Mouse (Mus musculus): ENCODE results near the gene Izumo1r.
A peak's percentile ranks its signal among the peaks of the same experiment; 100 is the strongest.

Gene Izumo1r

GRCm38 (mm10) chr9:14903581-14904378 lies at the start of gene Izumo1r:
Izumo1r (minus strand) TSS chr9:14903949.
- peak; percentile 33 for DNase-seq (ENCODE audit: low spot score)

GRCm38 (mm10) chr9:14951072-14951471 lies 47.3 kb upstream of the Izumo1r start:
- DNase-seq (ENCODE audit: low spot score): no peak

DNA sequence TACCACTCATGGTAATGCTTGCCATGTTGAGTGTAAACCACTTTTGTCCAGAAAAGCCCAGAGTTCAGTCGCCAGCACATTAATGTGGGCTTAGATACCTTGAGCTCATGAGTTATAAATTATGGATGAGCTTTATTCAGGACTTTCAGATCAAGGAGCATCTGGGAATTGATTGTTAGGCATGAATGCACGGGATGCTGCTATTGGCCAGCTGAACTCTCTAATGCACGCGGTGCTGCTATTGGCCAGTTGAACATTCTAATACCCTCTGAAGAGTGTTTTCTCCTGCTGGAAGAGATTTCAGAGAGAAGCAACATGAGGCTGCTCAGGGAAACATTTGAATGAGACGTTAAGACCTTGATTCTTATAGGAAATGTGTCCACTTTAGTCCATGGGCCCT lies 45.1 kb upstream of the Izumo1r start:
- DNase-seq (ENCODE audit: low spot score): no peak

DNA sequence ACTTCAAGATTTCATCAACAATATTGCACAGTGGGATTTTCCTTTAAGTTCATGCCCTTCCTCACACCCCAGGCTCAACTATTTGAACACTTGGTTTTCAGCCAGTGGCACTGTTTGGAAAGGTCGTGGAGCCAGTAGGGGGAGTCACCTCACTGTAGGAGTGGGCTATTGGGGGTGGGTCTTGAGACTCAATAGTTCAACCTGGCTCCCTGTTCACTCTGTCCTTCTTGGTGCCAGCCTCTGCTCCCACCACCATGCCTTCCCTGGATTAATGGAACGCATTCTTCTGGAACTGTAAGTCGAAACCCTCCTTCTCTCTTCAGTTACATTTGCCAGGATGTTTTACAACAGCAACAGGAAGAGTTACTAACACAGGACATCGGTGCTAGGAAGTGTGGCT lies 42.9 kb upstream of the Izumo1r start:
- no peak for DNase-seq (ENCODE audit: low spot score)

- DNase-seq (ENCODE audit: low spot score): no peak
Measured at GRCm38 (mm10) chr9:14945919-14946318, 42.2 kb upstream of the Izumo1r start.

DNA sequence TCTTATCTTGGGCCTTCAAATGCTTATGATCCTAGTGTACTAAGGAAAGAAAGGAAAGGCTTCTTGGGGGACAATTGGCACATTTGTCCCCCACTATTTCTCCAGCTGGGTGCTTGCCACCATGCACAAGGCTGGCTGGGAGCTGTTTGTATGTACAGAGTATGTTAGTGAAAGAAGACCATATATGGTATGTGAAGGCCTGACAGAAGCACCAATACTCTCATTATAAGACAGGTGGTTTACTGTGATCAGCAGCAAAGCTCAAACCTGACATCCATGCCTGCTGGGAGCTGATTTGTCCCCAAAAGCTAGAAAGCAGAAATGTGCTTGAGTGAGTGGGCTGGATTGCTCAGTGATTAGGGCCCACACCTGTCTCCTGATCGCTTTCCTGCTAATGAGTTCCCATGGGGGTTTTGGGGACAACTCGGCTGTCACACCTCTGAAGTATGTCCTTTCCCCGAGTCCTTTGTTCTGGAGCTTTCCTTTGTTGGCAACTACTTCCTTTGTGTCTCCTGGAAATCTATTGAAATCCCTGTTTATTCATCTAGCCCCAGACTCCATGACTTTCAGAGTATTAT lies 38.5 kb upstream of the Izumo1r start:
- DNase-seq (ENCODE audit: low spot score): no peak

GRCm38 (mm10) chr9:14939610-14940009 lies 35.9 kb upstream of the Izumo1r start:
- DNase-seq (ENCODE audit: low spot score): no peak

DNA sequence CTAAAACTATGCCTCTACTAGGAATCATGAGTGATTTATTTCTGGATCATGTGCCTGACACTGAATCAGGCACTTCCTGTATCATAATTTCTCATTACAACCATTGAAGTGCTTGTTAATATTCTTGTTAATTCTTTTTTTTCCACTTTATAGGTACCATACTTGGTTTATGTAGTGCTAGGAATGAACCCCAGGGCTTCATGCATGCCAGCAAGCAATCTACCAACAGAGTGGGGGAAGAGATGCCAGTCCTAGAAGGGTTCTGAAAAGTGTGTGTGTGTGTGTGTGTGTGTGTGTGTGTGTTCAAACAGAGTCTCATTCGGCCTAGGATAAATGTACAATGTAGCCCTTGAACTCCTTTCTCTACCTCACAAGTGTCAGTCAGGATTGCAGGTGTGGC lies 33.6 kb upstream of the Izumo1r start:
- no peak for DNase-seq (ENCODE audit: low spot score)

GRCm38 (mm10) chr9:14934851-14935250 lies 31.1 kb upstream of the Izumo1r start:
- DNase-seq (ENCODE audit: low spot score): no peak

GRCm38 (mm10) chr9:14931943-14932342 lies 28.2 kb upstream of the Izumo1r start:
- no peak for DNase-seq (ENCODE audit: low spot score)

GRCm38 (mm10) chr9:14931211-14931610 lies 27.5 kb upstream of the Izumo1r start:
- DNase-seq (ENCODE audit: low spot score): no peak

- no peak for DNase-seq (ENCODE audit: low spot score)
Measured at GRCm38 (mm10) chr9:14926593-14926992, 22.8 kb upstream of the Izumo1r start.

DNA sequence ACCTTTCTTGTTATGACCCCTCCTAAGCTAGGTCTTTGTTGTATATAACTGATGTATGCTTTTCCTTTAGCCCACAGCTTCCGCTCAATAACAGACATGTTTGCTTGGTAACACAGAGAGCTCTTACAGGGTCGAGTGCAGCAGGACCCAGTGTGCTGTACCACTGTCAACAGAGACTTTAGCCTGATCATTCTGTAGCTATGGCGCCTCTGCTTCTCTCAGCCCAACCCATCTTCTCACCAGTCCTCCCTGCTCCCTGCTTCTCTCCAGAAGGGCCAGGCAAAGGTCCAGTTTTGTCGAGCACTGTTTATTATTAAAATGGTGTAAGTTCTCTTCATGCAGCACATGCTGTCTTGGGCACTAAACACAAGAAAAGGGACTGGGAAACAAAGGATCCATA lies 19.9 kb upstream of the Izumo1r start:
- no peak for DNase-seq (ENCODE audit: low spot score)

DNA sequence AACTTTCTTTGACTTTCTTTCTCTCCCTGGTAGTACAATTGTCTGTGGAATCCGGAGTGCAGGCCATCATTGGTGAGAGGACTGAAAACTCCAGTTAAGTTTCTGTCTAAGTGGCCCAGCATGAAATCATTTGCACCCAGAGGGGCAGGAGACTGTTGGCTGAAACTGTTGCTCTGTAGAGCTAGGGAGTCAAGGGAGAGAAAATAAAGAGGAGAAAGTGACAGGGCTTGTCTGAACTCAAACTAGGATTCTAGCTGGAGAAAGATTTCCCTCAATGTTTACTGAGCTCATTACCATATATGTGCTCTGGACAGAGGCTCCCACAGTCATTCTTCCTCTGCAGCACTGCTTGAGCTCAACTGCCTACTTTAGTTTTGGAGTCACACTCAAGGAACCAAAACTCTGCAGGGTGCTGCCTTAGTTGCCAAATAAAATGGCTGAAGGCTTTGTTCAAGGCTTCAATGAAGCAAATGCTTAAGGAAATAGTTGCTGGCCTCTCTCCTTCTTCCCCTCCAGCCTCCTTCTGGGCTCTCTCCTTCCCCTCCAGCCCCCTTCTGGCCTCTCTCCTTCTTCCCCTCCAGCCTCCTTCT lies 18.3 kb upstream of the Izumo1r start:
- no peak for DNase-seq (ENCODE audit: low spot score)

GRCm38 (mm10) chr9:14921254-14921653 lies 17.5 kb upstream of the Izumo1r start:
- no peak for DNase-seq (ENCODE audit: low spot score)

GRCm38 (mm10) chr9:14920608-14921007 lies 16.9 kb upstream of the Izumo1r start:
- no peak for DNase-seq (ENCODE audit: low spot score)

DNA sequence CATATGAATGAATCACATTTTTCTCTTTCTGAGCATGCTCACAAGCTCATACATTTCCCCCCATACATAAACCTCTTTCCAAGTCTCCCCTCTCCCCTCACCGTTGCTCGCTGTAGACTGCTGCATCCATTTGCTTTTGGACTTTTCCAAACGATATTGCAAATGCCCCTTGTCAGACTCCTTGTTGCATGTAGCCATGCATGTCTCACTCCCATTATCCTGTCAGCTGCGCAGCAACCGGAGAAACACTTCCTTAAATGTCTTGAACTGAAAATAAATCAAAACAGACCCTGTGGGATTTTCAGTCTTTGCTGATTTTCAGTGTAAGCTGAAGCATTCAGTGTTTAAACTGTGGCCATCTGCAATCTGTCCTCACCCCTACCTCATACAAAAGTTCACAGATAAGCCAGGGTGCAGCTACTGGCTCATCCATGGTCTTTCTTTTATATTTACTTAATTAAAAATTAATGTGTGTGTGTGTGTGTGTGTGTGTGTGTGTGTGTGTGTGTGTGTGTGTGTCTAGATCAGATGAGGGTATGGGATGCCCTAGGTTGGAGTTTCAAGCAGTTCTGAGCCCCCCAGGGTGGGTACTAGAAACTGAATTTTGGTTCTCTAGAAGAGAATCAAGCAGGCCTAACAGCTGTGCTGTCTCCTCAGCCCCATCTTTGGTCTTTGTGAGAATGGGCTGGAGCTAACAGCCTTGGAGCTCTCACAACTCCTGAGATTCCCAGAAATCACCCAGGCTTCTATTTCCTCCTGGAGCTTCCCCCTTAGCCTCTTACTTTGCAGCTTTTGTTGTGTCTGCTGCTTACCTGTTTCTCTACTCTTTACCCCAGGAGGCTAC lies 15.3 kb upstream of the Izumo1r start:
- no peak for DNase-seq (ENCODE audit: low spot score)

DNA sequence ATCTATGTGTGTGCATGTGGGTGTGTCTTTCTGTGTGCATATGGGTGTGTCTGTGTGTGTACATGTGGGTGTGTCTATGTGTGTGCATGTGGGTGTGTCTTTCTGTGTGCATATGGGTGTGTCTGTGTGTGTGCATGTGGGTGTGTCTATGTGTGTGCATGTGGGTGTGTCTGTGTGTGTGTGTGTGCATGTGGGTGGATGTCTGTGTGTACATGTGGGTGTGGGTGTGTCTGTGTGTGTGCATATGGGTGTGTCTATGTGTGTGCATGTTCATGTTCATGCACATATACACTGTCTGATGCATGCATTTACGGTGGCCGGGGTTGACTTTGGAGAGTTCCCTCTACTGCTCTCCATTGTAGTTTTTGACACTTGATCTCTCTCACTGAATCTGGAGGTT lies 13.9 kb upstream of the Izumo1r start:
- no peak for DNase-seq (ENCODE audit: low spot score)

DNA sequence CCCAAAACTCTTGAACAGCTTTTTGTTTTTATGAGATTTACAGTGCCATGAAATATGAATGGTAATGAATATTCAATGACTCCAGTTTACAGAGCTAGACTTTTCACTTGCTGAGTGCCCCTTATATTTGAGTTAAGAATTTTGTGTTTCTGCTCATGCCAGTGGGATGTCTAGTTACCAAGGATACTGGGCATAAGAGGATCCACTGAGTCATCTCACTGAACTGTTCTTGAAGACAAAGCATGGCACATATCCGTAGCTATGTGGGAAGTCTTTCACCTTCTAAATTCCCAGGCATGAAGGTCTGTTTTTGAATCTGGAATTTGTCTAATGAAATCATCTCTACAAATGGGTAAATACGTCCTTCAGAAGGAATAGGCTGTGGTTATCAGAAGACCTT lies 8.3 kb upstream of the Izumo1r start:
- DNase-seq (ENCODE audit: low spot score): no peak

DNA sequence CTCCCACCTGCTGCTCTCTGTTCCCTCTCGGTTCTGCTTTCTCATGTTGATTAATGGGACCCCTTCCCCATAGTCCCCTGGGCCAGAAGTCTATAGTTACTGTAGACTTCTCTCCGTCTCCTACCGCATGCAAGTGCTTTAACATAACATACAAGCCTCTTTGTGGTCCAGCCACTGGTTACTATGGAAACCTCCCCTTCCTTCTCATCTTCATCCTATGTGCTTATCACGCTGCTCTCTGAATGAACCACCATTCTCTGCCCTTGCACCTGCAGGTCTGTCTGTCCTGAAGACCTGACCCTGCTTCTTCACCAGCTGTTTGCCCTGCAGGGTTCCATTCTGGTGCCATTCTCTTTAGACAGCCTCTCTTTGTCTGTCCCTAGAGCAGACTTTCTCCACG lies 6.2 kb upstream of the Izumo1r start:
- DNase-seq (ENCODE audit: low spot score): no peak

GRCm38 (mm10) chr9:14907816-14908415 lies 4.2 kb upstream of the Izumo1r start:
- DNase-seq (ENCODE audit: low spot score): no peak

DNA sequence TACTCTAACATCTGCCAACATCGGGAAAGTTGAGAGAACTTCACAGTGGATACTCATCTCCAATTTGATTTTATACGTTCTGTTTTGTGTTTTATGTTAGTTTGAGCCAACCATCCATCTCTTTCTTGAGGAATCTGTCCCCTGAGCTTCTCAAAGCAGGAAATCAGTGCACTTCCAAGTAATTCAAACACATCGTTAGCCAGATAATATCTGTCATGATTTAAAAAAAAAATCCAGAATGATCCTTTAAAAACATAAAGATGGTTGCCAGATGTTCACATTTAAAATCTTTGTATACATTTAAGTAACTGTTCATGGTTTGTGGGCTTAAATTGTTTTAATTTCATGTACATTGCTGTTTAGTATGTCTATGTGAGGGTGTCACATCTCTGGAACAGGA lies 2.2 kb upstream of the Izumo1r start:
- DNase-seq (ENCODE audit: low spot score): no peak
